Mouse (Mus musculus) neural tube, embryonic 13.5 days (tissue): Measurements from ENCODE around the gene Scly. TPM values are rescaled to one million over a fixed set of nuclear protein-coding genes. Genes with fewer than 3 reads are reported as not detected.

Experiments used
- ATAC-seq: fragments of 200-750 bp; cut with Nextera tagmentation; 2 replicates; pipeline ENCODE4 v1.8.0; 2017; ENCODE audit warnings: low read depth, mild to moderate bottlenecking, moderate TSS enrichment, moderate library complexity
- H3K27ac ChIP-seq: fragments of 300-500 bp; sonication (generic); replicated peaks from 2 replicates; pipeline ENCODE4 v1.5.1; 2015; ENCODE audit warnings: moderate library complexity, mild to moderate bottlenecking, inconsistent platforms
- H3K27me3 ChIP-seq: fragments of 300-500 bp; sonication (generic); 2 replicates; pipeline ENCODE4 v1.6.1; 2015; ENCODE audit warnings: mild to moderate bottlenecking, inconsistent platforms
- H3K36me3 ChIP-seq: fragments of 300-500 bp; sonication (generic); 2 replicates; pipeline ENCODE4 v1.6.1; 2015; ENCODE audit warnings: mild to moderate bottlenecking, inconsistent platforms
- H3K4me1 ChIP-seq: fragments of 300-500 bp; sonication (generic); replicated peaks from 2 replicates; pipeline ENCODE4 v1.6.1; 2015; ENCODE audit warnings: inconsistent platforms
- H3K4me2 ChIP-seq: fragments of 300-500 bp; sonication (generic); 2 replicates; pipeline ENCODE4 v1.6.1; 2015; ENCODE audit warnings: inconsistent platforms, mild to moderate bottlenecking, moderate library complexity
- H3K4me3 ChIP-seq: fragments of 300-500 bp; sonication (generic); 2 replicates; pipeline ENCODE4 v1.5.1; 2015; ENCODE audit warnings: mild to moderate bottlenecking, inconsistent platforms
- H3K9ac ChIP-seq: fragments of 300-500 bp; sonication (generic); 2 replicates; pipeline ENCODE4 v1.6.1; 2015; ENCODE audit warnings: moderate library complexity, mild to moderate bottlenecking, inconsistent platforms
- H3K9me3 ChIP-seq: fragments of 300-500 bp; sonication (generic); 2 replicates; pipeline ENCODE4 v1.6.1; 2016; ENCODE audit warnings: inconsistent platforms
- WGBS: fragments of 180-500 bp; shearing (Covaris S2); methylation state at CpG from one replicate; pipeline ENCODE4 v1.1.7; 2015; 5-methylcytosine and 5-hydroxymethylcytosine counted together
- polyA plus RNA-seq: library from polyadenylated mRNA; unstranded; fragments of >200 nt; fragmentation: Nextera tagmentation; extraction: Ambion mirVana; gene quantifications from 2 replicates; pipeline ENCODE4 v1.2.1, GENCODE M21; 2015

Scly gene
- polyA plus RNA-seq, 1 experiment from 2014 or later = 12.8 TPM

DNA sequence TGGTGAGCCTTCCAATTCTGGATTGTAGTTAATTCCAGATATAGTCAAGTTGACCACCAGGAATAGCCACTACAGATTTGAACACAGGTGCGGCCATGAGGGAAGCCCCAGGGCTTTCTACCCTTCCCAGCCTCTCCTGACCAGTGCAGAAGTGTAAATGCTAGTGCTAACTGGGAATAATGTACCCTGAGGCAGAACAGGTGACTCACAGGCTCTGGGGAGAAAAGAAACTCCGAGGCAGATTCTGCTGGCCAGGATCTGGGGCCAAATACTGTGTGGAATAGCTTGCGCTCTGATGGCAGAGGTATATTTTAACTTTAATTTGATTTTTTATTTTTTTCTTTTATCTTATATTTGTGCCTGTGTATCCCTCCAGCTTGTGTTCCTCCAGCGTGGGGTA, 6.5 kb downstream of the Scly start:
- Histone ChIP-seq H3K4me3 (no peak overlapping the region), H3K27me3 (no peaks in the 10 kb centered on the region), H3K36me3 (peaks cover 47% of the 10 kb centered on the region), H3K9ac (no peak overlapping the region), H3K4me2 (no peak overlapping the region), H3K4me1 (0 out of 2 replicates have a peak, but pooled peaks cover 5% of the 10 kb centered on the region), H3K27ac (no peak overlapping the region), H3K9me3 (no peaks in the 10 kb centered on the region)
- 93% methylated on average over 4 of the region's 4 CpGs for WGBS
- ATAC-seq = no peak

DNA sequence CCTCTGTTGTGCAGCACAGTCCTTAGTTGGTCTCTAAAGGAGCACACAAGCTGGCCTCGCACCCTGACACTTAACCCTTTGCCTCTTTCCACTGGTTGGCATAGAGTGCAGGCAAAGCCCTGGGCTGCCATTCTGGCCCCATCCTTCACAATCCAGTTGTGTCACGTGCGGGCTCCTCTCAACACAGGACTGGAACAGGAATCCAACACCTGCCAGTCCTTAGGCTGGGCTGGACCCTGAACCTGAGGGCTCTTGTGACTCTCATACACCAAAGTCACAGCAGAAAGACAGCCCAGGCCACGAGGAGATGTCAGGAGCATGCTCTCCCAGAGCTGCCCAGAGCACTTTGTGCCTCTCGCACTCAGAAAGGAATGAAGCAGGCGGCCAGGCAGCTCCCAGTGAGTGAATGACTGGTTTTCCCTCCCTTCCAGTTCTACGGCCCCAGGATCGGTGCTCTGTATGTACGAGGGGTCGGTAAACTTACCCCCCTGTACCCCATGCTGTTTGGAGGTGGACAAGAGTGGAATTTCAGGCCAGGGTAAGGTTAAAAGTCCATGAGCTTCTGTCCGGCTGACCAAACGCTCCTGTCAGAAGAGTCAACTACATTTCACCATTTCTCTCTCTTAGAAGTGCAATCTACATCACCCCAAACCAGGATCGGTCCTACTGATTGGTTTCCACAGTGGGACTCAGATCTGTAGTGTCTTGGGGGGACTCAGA, 11.4 kb downstream of the Scly start:
- Histone ChIP-seq H3K36me3 (peaks cover 67% of the 10 kb centered on the region), H3K9me3 (no peaks in the 10 kb centered on the region), H3K4me2 (no peak overlapping the region), H3K4me1 (peaks cover 5% of the 10 kb centered on the region; the same call in 1 of the 2 replicates), H3K27ac (no peak overlapping the region), H3K4me3 (no peak overlapping the region), H3K27me3 (no peaks in the 10 kb centered on the region), H3K9ac (no peak overlapping the region)
- no peak for ATAC-seq
- WGBS = 91% methylated on average over 13 of the region's 13 CpGs

DNA sequence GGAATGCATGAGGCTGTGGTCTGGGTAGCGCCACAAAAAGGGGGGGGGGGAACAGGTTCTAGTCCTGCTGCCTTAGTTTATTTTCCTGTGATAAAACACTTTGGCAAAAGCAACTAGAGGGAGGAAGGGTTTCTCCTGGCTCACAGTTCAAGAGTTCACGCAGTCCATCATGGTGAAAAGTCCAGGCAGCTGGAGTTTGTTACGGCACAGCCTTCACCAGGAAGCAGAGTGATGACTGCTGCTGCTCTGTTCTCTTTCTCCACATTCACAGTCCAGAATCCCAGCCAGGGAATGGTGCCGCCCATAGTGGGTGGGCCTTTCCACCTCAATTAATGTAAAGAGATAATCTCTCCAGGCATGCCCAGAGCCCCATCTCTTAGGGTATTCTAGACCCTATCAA, 14.1 kb downstream of the Scly start:
- H3K4me1 ChIP-seq = peaks cover 5% of the 10 kb centered on the region; the same call in 1 of the 2 replicates
- peaks cover 42% of the 10 kb centered on the region for H3K36me3 ChIP-seq
- no peak for ATAC-seq
- no peak overlapping the region for H3K4me2 ChIP-seq
- H3K9me3 ChIP-seq = no peaks in the 10 kb centered on the region
- 95% methylated on average over 4 of the region's 4 CpGs for WGBS
- no peak overlapping the region for H3K4me3 ChIP-seq
- no peaks in the 10 kb centered on the region for H3K27me3 ChIP-seq
- no peak overlapping the region for H3K27ac ChIP-seq
- no peak overlapping the region for H3K9ac ChIP-seq

DNA sequence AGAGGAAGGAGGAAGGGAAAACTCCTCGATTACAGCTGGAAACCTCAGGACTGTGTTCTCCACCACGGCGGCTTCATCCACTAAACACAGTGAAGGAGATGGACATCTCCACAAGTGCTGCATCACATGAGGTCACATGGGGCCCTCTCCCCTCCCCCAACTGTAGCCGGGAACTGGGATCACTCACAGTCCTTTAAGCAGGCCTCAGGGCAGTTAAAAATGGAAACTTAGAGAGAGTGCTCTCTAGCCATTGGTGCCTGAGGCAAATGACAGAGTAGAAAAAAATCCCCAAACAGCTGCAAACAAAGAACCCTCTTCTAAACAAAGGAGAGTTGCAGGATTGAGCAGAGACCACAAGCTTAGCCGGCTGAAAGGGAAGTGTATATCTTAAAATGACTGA, 15.1 kb downstream of the Scly start:
- no peak for ATAC-seq
- no peak overlapping the region for H3K4me3 ChIP-seq
- WGBS = 46% methylated on average over 5 of the region's 5 CpGs
- no peaks in the 10 kb centered on the region for H3K9me3 ChIP-seq
- peaks cover 5% of the 10 kb centered on the region; the same call in 1 of the 2 replicates for H3K4me1 ChIP-seq
- H3K27me3 ChIP-seq = no peaks in the 10 kb centered on the region
- H3K4me2 ChIP-seq = no peak overlapping the region
- peak overlapping the region; percentile 19; the same call in 1 of the 2 replicates for H3K9ac ChIP-seq
- peaks cover 37% of the 10 kb centered on the region for H3K36me3 ChIP-seq
- 0 out of 2 replicates have a peak overlapping the region, but pooled peaks have one; percentile 0 for H3K27ac ChIP-seq

DNA sequence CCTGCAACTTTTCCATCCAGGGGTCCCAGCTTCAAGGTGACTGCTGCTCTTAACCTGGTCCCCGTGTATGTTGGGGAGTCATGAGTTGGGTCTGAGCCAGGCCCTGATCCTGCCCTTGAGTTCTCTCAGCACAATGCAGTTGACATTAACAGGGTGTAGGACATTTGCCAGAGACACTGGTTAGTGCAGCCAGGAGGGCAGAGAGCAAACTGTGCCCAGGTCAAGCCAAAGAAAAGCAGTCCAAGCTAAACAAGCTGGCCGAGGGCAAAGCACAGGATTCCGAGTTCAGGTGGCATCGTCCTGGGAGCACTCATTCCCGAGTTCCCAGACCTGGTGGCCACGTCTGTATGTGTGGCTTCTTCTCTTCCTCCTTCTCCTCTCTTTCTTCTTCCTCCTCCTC, 19.5 kb downstream of the Scly start:
- 90% methylated on average over 6 of the region's 6 CpGs for WGBS
- no peak overlapping the region for H3K4me2 ChIP-seq
- H3K9ac ChIP-seq = no peak overlapping the region
- no peak overlapping the region for H3K27ac ChIP-seq
- no peaks in the 10 kb centered on the region; the same call in 1 of the 2 replicates for H3K36me3 ChIP-seq
- no peaks in the 10 kb centered on the region for H3K27me3 ChIP-seq
- H3K9me3 ChIP-seq = no peaks in the 10 kb centered on the region
- H3K4me1 ChIP-seq = peaks cover 5% of the 10 kb centered on the region; the same call in 1 of the 2 replicates
- ATAC-seq = no peak
- H3K4me3 ChIP-seq = no peak overlapping the region

DNA sequence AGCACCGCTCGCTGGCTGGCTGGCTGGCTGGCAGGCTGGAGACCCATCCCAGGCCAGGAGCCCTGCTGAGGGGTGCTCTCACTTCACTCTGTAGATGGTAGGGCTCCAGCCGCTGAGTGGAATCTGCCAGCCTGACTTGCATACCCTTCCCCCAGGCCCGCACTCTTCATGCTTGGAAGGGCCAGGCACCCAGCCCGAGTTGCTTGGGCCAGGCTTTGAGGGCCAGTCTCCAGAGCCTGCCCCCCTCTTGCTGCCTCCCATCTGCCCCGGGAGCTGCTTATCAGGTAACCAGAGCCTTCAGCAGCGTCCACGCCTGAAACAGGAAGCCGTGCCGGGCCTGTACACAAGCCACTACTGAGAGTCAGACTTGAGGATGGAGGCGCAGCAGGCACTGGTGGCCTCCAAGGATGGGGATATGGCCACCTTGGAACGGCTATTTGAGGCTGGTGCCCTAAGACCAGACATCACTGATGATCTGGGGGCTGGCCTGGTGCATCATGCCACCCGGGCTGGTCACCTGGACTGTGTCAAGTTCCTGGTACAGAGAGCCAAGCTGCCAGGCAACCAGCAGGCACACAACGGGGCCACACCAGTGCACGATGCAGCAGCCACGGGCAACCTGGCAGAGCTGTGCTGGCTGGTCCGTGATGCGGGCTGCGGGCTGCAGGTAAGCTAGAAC, 23.8 kb downstream of the Scly start, which contains the start of gene Espnl:
Gene Espnl (plus strand): TSS at position 316 of the 679 bp plus-strand sequence.
- Histone ChIP-seq H3K27ac (no peak within 1 kb of the TSS), H3K9ac (no peak within 1 kb of the TSS), H3K9me3 (no peaks in the 10 kb centered on the region), H3K27me3 (no peaks in the 10 kb centered on the region), H3K4me3 (no peak within 1 kb of the TSS), H3K4me1 (no peaks in the 10 kb centered on the region), H3K4me2 (no peak within 1 kb of the TSS), H3K36me3 (no peaks in the 10 kb centered on the region)
- 79% methylated on average over 19 of the region's 19 CpGs for WGBS
- ATAC-seq = no peak

DNA sequence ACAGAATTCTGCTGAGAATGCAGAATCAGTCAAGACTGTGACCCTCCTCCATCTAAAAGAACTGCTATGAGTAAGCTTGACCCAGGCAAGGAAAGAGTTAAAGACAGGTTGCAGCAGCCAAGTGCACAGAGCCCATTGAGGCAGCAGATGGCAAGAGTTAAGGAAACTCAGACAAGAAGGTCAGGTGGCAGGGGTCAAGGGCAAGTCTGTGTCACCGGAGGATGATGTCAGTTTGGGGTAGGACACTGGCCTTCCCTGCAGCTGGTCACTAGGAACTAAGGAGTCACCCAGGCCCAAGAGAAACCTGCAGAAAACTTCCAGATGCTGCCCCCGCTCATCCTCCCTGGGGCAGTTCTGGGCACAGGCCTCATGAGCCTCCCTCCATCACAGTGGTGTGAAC, 26.5 kb downstream of the Scly start:
- no peaks in the 10 kb centered on the region for H3K27me3 ChIP-seq
- no peaks in the 10 kb centered on the region; the same call in 1 of the 2 replicates for H3K4me1 ChIP-seq
- ATAC-seq = no peak
- H3K9ac ChIP-seq = no peak overlapping the region
- no peak overlapping the region for H3K4me2 ChIP-seq
- H3K36me3 ChIP-seq = no peaks in the 10 kb centered on the region
- H3K4me3 ChIP-seq = no peak overlapping the region
- H3K27ac ChIP-seq = no peak overlapping the region
- H3K9me3 ChIP-seq = no peaks in the 10 kb centered on the region
- 74% methylated on average over 2 of the region's 2 CpGs for WGBS

DNA sequence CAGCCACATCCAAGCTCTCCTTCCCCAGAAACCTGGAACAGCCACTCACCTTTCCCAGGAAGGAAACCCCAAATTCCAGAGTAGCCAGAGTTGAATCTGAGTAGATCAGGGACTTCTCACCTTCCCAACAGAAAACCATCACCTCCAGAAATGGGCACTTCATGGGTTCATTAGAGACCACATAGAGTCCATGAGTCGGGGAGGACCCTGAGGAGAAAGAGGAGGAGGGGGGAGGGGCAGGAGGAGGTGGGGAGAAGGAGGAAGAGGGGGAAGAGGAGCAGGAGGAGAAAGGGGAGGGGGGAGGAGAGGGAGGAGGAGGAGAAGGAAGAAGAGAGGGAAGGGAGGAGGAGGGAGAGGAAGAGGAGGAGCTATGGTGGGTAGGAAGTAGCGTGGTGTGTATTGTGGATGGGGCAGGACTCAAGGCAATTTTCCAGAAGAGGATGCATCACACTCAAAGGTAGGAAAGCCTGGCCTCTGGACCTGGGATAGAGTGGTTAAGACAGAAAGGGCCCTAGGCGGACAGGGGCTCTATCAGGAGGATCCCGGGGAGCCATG, 27.4 kb downstream of the Scly start:
- no peak overlapping the region for H3K9ac ChIP-seq
- no peaks in the 10 kb centered on the region for H3K27me3 ChIP-seq
- WGBS = 80% methylated on average over 4 of the region's 4 CpGs
- H3K36me3 ChIP-seq = no peaks in the 10 kb centered on the region
- H3K4me3 ChIP-seq = no peak overlapping the region
- H3K27ac ChIP-seq = no peak overlapping the region
- no peaks in the 10 kb centered on the region for H3K9me3 ChIP-seq
- no peak for ATAC-seq
- H3K4me1 ChIP-seq = no peaks in the 10 kb centered on the region; the same call in 1 of the 2 replicates
- no peak overlapping the region for H3K4me2 ChIP-seq

DNA sequence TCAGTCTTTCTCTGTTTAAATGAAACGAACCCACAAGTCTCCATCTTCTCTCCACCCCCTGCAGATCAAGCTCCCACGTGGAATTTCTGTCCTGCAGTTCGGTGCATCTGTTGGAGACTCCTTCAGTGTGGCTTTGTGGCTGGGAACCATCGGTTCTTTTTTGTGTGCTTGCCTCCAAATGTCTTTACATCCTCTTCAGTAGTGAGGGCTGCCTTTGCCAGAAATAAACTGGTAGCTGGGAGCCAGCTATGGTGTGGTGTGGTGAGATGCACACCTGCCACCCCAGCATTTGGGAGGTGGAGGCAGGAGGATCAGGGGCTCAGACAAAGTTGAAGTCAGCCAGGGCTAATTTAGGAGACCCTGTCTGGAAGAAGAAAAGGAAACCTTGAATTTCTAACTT, 34.0 kb downstream of the Scly start:
- Histone ChIP-seq H3K27me3 (no peaks in the 10 kb centered on the region), H3K9ac (no peak overlapping the region), H3K4me3 (no peak overlapping the region), H3K9me3 (no peaks in the 10 kb centered on the region), H3K36me3 (no peaks in the 10 kb centered on the region), H3K4me1 (no peaks in the 10 kb centered on the region; the same call in 1 of the 2 replicates), H3K27ac (no peak overlapping the region; the same call in 1 of the 2 replicates), H3K4me2 (no peak overlapping the region)
- 63% methylated on average over 4 of the region's 4 CpGs for WGBS
- ATAC-seq = no peak

DNA sequence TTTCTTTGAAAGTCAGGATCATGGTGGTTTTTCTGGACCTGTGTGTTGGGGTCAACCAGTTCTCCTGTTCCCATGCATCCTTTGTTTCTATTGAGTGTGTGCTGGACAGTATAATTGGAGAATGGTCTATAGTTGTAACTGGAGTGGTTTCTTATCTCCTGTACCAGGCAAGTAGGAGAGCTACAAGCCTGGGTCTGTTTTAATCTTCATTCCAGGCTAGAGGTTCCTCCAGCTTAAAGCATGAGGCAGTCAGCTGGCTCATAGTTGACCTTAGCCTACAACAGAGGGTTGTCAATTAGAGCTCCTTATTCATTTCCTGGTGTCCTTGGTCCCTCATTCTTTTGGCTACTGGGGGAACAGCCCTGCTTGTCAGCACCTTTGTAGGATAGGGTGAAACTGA, 35.4 kb downstream of the Scly start:
- Histone ChIP-seq H3K27ac (no peak overlapping the region), H3K36me3 (no peaks in the 10 kb centered on the region), H3K4me3 (no peak overlapping the region), H3K27me3 (no peaks in the 10 kb centered on the region), H3K4me1 (no peaks in the 10 kb centered on the region; the same call in 1 of the 2 replicates), H3K9me3 (no peaks in the 10 kb centered on the region), H3K9ac (no peak overlapping the region), H3K4me2 (no peak overlapping the region)
- no peak for ATAC-seq

DNA sequence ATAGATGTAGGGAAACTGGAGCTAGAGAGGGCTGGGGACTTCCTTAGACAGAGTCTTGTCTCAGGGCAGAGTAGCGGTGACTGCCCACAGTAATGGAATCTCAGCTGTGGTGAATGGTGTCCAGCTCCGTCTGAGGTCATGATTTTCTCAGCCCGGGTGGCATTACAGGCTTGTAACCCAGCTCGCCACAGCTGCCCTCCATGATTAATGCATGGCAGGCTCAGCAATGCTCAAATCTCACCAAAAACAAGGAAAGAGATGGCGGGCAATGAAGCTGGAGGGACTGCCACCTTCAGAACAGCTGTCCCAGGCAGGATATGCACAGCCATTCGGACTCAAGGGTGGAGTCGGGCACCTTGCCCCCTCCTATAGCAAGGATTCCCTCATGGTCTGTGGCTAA, 39.2 kb downstream of the Scly start:
- no peak overlapping the region for H3K4me3 ChIP-seq
- ATAC-seq = no peak
- WGBS = 84% methylated on average over 7 of the region's 7 CpGs
- no peaks in the 10 kb centered on the region for H3K36me3 ChIP-seq
- no peaks in the 10 kb centered on the region for H3K9me3 ChIP-seq
- H3K9ac ChIP-seq = no peak overlapping the region
- H3K4me2 ChIP-seq = no peak overlapping the region
- H3K4me1 ChIP-seq = no peaks in the 10 kb centered on the region
- H3K27me3 ChIP-seq = peaks cover 7% of the 10 kb centered on the region; the same call in 1 of the 2 replicates
- no peak overlapping the region for H3K27ac ChIP-seq

DNA sequence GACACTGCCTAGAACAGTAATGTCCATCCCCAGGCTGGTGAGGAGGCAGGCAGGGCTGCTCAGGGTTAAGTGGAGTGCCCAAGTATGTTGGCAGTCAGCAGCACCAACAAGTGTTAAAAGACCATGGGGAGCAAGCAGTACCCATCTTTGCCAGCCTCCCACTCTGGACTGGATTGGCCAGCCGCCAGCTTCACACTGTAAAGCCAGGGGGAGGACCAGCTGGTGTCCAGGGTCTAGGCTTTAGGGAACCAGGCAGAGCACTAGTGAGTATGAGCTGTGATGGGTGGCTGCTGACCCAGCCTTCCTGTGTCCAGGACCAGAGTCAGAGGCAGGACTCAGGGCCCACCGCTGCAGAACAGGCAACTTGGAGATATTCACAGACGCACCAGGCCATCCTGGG, 45.9 kb downstream of the Scly start:
- H3K4me2 ChIP-seq = no peak overlapping the region
- no peaks in the 10 kb centered on the region for H3K9me3 ChIP-seq
- no peaks in the 10 kb centered on the region for H3K36me3 ChIP-seq
- 82% methylated on average over 3 of the region's 3 CpGs for WGBS
- H3K27ac ChIP-seq = no peak overlapping the region
- H3K4me1 ChIP-seq = peaks cover 18% of the 10 kb centered on the region
- peaks cover 51% of the 10 kb centered on the region for H3K27me3 ChIP-seq
- ATAC-seq = no peak
- H3K4me3 ChIP-seq = no peak overlapping the region
- no peak overlapping the region for H3K9ac ChIP-seq
